Mouse (Mus musculus) gastrocnemius, postnatal 36 days (tissue): Measurements from ENCODE around the gene Peg10. TPM values are rescaled to one million over a fixed set of nuclear protein-coding genes. Genes with fewer than 3 reads are reported as not detected.

Source experiments
- DNase-seq, 2 experiments: peaks; one replicate each; pipeline ENCODE4 v3.0.0; 2022
- intact Hi-C: fragments of 180-260 bp; cut with DNase I; formaldehyde crosslinking; loops from one replicate; pipeline ENCODE4 v1.15.1; 2025
- long read RNA-seq, 2 experiments: library from polyadenylated mRNA; stranded (forward); transcript quantifications; one replicate each; pipeline ENCODE4 v2.0.0; 2021
- total RNA-seq, 2 experiments: library from RNA; stranded (reverse); gene quantifications; 2 replicates each; pipeline ENCODE4 v1.2.3; 2021

The Peg10 gene
- 1 to 10 TPM; 1.4 TPM for total RNA-seq
- long read RNA-seq, experiment 1 = 0 reads
- long read RNA-seq, experiment 2 = 0 reads

DNA sequence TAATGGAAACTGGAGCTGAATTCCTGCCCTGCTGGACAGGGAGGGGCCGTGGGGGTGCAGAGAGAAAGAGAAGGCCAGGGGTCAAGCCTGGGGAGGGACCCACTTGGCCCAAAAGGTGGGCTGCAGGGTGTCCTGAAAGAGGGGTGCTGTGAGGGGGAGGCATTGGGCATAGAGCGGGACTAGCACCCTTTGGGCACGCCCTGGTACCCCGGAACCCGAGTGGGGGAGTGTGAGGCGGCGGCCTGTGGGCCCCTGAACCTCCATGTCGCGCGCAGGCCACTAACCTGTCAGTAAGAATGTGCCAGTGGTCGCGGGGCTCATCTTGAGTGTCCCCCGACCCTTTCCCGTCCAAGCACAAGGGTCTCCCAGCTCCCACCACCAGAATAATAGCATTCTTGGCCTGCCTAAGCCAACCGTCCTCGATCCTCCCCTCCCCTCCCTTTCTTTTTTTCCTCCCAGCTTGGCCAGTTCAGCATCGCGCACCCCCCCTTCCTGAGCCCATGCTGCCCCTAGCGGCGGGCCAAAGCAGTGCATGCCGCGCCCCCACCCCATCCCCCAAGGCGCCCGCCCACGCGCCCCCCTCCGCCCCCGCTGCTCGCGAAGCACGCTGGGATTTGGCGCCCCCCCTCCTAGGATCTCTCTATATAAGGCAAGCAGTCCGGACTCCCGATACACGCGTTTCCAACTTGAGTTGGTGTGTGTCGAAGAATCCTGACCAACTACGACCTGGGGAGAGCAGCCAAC, at the start of gene Peg10, which contains the start of gene Sgce:
Gene Peg10 (plus strand): TSS at position 611 of the 744 bp plus-strand sequence.
Gene Sgce (minus strand): TSS at position 512 of the 744 bp plus-strand sequence.
- intact Hi-C loops = loop anchor here (10.0 kb wide), 1 partner anchor 192 kb away; no protein-coding TSS in a partner anchor
- DNase-seq = peak; percentile 58 to 69

DNA sequence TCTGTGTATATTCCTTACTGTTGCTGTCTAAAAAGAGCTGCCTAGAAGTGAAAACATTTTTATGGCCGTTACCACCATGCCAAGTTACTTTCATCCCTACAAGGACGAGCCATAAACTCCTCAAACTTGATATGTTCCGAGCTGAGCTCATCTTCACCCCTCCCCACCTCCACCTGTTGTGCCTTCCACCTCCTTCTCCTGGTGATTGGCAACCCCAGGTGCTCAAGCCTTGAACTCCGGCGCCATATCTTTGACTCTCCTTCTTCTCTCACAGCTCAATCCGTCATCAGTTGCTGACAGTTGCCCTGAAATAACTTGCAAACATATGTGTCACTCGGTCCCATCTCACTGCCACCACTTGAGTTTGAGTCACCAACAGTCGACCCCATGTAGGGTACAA, 45.5 kb upstream of the Peg10 start:
- intact Hi-C loops = no loop called here
- DNase-seq = no peak

DNA sequence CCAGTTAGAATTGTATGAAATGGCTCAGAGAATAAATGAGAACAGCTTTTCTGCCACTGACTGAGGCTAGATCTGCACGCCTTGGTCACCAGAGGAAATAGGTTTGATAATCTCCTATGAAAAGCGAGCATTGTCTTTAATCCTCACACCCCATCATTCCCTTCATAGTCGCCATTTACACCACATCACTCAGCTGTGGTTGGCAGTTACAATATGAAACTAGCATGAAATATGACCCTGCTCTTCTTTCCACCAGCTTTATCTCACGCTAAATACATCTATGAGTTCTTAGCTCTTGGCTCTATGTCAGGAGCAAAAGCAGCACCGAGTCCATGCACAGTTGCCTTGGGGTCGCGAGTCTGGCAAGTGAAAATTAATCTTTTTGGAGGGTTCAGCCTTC, 43.2 kb upstream of the Peg10 start:
- intact Hi-C loops = no loop called here

DNA sequence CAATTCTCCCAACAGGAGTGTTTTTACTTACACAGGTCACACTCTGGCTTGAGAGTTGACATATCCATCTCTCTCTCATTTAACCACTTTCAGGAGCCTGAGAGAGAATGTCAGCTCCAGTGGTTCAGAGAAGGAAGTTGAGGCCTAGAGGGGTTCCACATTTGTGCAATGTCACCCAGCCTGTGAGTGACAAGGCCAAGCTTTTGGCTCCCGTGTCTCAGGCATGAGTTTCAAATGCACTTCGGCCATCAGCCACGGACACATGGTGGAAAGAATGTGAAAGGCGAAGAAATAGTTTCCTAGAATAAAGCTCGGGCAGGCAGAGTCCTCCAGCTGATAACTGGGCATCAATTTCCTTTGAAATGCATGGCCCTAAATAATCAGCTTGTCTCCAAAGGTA, 40.7 kb upstream of the Peg10 start:
- intact Hi-C loops = loop anchor here (5.0 kb wide), 2 partner anchors 321 to 806 kb away; no protein-coding TSS in a partner anchor
- DNase-seq = no peak

More for the DNA sequence above, 43.2 kb upstream of the Peg10 start:
- no peak for DNase-seq

DNA sequence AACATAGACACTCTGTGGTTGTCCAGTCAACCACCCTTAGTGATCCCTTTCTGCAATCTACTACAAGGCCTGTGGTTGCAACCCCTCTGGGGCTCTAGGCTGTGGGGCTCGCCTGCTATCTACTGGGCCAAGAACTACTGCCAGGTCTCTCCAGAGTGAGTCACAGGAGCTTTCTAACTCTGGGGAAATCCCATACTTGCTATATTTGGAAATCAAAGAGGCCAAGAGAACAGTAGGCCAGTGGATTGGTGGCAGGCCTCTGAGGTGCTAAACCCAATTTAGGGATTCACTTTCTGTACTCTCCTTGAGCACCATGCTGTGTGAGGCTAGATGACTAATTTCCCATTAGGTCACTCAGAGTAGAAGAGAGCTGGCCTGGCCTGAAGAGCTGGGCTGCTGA, 38.1 kb upstream of the Peg10 start:
- intact Hi-C loops = loop anchor here (5.0 kb wide), 2 partner anchors 318 to 803 kb away; no protein-coding TSS in a partner anchor
- peak in 1 of 2 experiments; percentile 10 for DNase-seq

DNA sequence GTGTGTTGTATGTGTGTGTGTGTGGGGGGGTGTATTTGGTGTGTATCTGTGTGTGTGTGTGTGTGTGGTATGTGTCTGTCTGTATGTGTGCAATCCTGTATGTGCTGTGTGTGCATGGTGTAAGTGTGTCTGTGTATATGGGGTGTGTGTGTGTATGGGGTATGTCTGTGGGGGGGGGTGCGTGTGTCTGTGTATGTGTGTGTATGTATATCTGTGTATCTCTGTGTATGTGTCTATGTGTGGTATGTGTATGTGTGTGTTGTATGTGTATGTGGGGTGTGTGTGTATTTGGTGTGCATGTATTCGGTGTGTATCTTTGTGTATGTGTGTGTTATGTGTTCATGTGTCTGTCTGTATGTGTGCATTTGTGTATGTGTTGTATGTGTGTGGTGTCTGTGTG, 30.9 kb upstream of the Peg10 start:
- no peak for DNase-seq
- intact Hi-C loops = no loop called here

DNA sequence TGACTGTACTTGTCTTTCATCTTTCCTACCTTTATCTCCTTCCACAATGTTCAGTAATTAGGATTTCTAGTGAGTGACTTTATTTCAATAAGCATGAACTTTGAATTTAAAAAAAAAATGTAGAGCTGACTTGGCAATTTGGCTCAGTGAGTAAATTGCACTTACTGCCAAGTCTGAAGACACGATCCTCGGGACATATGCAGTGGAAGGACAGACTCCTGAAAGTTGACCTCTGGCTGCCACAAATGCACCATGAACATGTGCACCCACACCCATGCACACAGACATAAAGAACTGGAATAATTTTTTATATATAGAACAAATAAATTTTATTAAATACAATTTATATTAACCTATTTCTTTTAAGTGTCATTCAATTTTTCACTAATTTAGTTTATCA, 29.8 kb upstream of the Peg10 start:
- intact Hi-C loops = no loop called here
- no peak for DNase-seq

DNA sequence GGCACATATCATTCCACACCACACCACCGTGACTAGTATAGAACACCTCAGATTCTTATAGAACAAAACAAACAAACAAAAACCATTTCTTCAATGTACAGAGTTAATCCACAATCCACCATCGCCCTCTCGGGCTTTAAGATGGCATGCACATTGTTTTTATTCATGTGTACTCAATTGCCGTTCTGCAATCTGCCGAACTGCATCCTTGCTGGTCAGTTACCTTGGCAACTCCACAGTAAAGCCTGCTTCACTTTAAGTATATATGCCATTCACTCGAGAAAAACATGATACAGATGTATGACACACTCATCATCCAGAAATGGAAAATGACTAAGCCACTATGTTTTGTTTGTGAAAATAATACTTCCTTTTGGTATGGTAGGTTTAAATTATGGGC, 25.0 kb upstream of the Peg10 start:
- no peak for DNase-seq
- intact Hi-C loops = no loop called here

DNA sequence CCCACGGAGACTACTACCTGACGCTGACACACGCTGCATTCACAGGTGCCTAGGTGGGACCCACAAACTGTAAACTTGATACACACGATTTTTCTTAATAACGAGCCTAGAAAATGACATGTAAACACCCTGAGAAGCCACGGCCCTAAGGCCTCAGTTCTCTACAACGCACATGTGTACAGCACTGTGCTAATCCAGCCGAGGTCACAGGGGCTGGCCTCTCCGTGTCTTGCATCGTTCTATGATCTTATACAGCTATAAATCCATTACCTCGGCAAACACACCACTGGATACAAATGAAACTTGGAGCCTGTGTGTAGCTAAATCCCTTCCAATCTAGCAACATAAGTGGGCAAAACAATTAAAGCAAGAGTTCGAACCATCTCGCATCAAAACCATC, 24.4 kb upstream of the Peg10 start:
- intact Hi-C loops = no loop called here

DNA sequence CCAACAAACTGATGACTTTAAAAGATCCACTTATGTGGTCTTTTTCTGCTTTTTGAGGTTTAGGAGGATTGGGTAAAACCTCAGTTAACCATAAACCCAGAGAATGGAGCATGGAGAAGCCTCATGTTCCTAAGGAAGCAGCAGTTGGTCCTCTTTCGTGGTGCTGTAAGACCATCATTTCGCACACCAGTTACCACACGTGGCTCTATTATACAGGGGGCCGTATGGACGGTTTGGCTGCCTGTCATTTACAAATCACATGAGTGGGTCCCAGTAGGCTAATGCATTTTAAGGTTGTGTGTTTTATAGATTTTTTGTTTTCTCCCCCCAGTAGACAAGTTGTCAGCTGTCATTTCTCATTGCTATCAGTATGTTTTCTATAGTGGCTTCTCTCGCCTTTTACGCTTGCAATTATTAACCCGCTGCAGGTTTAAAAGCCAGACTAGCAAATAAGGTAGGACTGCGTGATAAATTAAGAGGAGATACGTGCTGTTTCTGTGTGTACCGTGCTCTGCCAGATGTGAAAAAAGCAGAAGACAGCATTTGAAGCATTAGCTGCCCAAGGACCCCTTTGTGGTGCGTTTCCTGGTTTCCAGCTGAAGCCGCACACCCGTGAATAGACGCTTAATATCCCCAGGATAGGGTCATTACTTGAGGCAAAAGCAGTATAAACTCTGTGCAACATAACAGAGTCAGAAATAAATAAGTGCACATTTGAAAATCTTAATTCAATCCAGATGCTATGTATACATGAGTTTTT, 22.9 kb upstream of the Peg10 start:
- intact Hi-C loops = no loop called here
- DNase-seq = no peak

More for the DNA sequence above, 24.4 kb upstream of the Peg10 start:
- no peak for DNase-seq

DNA sequence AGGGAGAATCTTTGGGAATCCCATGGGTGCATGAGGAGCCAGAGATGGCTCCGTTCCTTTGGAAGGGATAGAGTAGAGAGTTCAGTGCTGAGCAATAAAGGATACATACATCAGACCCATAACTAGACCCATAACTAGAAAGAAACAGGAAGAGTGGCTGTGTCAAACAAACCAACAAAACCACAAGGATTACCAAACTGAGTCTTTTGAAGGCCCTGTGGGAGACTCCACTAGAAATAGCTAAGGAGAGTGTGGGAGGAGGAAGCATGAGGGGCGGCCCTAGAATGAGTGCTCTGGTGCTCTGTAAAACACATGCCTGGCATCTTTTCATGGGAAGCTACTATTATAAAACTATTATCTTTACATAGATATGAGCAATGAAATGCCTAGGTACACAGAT, 18.8 kb upstream of the Peg10 start:
- DNase-seq = no peak
- intact Hi-C loops = no loop called here

DNA sequence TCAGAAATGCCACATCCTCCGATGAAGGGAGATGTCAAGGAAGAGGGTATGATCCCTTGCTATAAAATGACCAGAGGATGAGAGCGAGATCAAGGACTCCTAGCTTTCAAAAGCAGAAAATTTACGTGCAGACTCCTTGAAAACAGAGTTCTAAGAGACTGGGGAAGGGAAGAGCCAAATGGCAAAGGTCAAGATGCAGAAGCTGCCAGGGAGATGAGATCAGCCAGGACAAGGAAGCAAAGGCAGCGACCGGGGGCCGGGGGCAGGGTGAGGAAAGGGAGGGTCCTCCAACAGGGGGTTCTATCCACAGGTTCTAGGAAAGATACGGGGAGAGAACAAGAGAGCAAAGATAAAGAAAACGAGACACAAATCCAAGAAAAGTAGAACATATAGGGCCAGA, 15.4 kb upstream of the Peg10 start:
- DNase-seq = no peak
- intact Hi-C loops = no loop called here

DNA sequence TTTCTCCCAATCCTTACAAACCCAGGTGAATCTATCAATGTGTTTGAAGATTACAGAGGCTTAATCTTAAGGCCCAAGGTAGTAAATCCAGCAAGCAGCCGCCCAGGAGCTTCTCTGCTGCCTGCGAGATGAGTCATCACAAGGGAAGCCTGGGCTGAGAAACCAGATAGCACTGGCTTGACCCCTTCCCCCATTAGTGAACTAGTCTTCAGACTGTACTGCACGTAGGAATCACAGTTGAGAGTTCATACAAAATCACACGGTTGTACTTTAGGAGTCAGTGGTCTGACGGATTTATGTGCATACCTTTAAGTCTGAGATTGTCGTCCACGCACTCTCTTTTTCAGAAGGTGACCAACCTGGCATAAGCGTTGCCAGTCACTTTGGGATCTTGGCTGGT, 13.9 kb upstream of the Peg10 start:
- intact Hi-C loops = no loop called here
- no peak for DNase-seq

DNA sequence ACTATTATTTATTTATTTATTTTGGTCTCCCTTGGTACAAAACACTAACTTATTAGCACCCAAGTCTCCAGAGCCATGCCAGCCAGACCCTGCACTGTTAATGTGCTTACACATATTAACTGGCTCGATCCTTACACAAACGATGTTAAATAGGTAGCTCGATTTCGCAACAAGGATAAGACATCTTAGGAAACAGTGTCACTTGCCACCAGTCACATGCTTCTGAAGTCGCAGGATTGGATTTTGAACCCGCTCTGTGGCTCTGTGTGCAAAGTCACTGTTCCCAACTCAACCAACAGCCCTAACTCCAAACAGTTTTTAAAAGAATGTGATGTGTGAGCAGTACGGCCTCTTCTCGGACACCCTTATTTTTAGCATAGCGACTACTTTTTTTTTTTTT, 10.7 kb upstream of the Peg10 start:
- DNase-seq = no peak
- intact Hi-C loops = no loop called here

DNA sequence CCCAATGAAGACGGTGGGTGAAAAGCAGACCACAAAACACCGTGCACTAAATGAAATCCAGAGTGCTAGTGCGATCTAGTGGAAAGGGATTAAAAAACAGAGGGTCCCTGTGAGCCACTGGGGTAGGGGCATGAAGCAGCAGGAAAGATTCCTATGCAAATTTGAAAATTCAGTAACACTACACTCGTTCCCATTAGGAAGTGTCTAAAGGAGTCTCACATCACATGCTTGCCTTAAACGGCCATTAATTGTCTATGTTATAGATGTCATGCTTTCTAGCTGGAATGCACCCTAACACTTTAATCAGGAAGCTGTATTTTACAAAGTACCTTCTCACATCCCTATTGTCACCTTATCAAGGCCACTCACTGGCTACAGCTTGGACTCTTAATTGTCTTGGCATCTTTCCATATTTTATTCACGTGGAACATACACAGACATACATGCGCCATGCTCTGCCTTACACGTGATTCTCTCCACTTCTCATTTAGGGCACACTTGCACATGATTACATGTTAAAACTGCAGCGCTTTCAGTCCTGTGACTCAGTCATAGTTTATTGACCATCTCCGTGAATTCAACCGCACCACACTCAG, 9.0 kb upstream of the Peg10 start:
- intact Hi-C loops = no loop called here
- DNase-seq = no peak

DNA sequence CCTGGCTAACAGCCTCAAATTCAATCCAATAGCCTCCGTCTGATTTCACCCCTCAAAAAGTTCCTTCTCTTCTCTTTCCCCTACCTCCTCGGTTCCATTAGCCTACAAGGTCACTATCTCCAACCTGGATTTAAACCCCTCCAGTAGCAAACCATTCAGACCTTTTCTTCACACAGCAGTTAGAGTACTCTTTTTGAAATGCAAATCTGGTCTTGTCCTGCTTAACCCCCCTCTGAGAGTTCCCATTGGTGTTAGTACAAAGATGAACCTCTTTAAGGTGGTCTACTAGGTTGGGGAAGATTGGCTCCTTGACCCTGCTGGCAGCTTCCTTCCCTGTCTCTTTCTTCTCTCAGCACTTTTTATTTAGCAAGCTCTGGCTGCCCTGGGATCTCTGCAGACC, 8.4 kb upstream of the Peg10 start:
- no peak for DNase-seq
- intact Hi-C loops = no loop called here

DNA sequence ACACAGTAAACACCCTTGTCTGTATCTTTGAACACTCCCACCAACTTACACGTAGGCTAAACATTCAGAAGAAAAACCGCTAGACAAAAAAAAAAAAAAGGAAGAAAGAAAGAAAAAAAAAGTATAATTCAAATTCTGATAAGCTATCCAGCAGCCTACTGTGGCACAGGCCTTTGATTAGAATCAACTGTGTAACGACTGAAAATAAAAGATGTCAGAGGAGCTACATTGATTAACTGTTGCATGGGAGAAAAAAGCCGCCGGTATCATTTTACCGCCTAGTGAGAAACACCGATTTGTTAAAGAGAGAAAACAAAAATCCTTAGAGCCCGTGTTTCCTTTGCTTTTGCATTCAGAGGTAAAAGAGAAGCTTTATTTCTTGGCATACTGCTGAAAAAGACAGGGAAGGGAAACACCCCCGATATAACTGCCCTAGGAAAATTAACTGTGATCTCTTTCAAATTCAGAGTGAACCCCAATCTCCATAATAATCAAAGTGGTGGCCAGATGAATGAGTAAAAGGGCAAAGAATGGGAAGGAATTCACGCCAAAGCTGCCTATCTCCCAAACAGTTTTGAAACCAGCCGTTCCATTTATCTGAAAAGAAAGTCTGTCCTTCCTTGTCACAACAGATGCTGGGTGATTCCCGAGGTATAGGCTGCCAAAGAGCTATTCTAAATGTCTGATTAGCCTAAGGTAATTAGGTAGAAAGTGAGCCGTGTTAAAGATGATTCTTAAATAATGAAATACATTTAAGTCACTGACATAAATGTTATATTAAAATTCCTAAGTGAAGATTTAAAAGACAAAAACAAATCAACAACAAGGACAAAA, 7.4 kb upstream of the Peg10 start:
- intact Hi-C loops = loop anchor here (10.0 kb wide), 1 partner anchor 185 kb away; no protein-coding TSS in a partner anchor
- no peak for DNase-seq

DNA sequence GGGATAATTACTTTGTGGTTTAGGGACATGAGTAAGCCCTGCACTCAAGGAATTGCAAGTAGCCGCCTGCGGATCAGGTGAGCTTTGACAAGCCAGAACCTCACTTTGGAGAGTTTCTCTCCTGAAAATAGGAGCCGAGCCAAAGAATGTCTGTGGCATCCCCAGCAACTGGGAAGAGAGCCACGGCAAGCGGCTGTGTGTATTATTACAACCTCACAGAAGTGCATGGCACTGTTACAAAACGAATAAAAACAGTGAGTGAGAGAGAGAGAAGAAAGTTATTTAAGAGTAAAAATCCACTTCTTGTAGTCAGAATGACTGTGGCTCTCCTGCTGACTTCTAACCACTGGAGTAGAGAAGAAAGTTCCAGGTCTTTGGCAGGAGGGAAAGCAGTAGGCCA, 6.6 kb upstream of the Peg10 start:
- DNase-seq = peak; percentile 15 to 19
- intact Hi-C loops = loop anchor here (10.0 kb wide), 1 partner anchor 186 kb away; no protein-coding TSS in a partner anchor

DNA sequence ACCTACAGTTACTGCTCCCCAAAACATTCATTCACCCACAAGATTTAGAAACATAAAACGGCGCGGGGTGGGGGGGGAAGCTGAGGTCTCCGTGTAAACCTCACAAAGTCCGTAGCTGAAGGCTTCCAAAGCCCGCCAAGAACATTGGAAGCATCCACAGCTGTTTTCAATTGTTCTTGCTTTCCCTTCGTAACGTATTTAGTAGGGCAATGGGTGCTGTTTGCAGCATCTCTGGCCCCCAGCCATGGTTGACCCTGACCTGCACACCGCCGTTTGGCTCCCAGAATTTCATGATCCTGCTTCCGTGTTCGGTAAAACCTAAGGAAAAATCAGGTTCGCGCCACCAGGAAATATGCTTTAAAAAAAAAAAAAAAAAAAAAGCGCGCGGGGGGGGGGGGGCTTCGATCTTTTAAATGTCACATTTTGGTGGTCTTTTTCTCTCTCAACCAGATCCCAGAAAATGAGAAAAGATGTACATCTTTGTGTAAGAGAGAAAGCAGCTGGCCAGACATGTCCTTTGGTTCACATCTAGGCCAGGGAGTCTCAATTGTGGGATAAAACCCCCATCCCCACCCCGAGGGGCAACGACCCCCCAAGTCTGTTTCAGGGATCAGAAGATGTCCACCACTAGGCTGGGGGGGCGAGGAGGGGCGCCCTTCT, 940 bp upstream of the Peg10 start:
- DNase-seq = no peak
- intact Hi-C loops = loop anchor here (10.0 kb wide), 1 partner anchor 191 kb away; no protein-coding TSS in a partner anchor
